Mouse (Mus musculus): ENCODE data around the gene Pigo. TPM values are rescaled to one million over a fixed set of nuclear protein-coding genes. Genes with fewer than 3 reads are reported as not detected.

The Pigo gene
- polyA plus RNA-seq, 1 experiment from 2014 or later = 29.9 TPM

DNA sequence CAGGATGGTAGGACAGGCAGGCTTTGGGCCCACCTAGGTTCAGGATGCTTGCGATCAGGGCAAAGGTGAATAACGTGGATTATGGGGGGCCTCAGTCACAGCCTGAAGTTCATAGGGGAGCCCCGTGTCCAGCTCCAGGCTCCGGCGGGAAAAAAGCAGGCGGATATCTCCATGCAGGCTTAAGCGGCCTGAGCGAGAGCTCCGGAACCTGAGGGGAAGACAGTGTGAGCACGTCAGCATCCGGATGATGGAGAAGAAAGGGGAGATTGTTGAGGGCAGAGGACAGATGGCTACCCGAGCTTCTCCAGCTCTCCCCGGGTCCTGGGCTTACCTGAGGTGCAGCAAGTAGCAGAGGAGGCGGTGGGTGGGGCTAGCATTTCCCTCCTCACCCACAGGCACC lies 7.9 kb upstream of the Pigo start:
- Histone ChIP-seq H3K36me3 (peaks cover 62% of the 10 kb centered on the region), H3K4me3 (replicated peaks) (no peak overlapping the region), H3K9me3 (no peaks in the 10 kb centered on the region), H3K27me3 (no peaks in the 10 kb centered on the region), H3K9ac (replicated peaks) (0 out of 2 replicates have a peak overlapping the region, but pooled peaks have one; percentile 19), H3K4me2 (replicated peaks) (no peak overlapping the region), H3K4me1 (replicated peaks) (peaks cover 46% of the 10 kb centered on the region), H3K27ac (peak overlapping the region; percentile 14; the same call in 1 of the 2 replicates)
- WGBS = 88% methylated on average over 14 of the region's 14 CpGs
- ATAC-seq = no peak

DNA sequence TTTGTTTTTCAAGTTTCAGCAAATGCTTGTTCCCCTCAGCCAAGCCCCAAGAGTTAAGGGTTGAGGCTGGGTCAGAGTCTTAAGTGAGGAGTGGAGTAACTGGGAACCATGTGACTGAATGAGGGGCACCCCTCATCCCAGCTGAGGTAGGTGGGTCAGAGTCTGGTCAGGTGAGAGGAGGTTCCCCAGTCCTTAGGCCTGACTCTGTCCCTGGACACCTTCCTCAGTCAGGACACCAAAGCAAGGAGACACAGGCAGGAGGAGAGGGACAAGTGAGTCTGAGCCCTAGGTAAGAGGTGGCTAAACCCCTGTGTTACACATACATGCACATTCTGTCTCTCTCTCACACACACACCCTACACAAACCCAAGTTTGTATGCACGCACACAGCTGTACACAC lies 6.9 kb upstream of the Pigo start:
- H3K4me1 ChIP-seq (replicated peaks) = peaks cover 36% of the 10 kb centered on the region
- H3K4me2 ChIP-seq (replicated peaks) = no peak overlapping the region
- peak overlapping the region; percentile 39; the same call in 1 of the 2 replicates for H3K9ac ChIP-seq (replicated peaks)
- peak overlapping the region; percentile 91 for H3K27ac ChIP-seq
- no peaks in the 10 kb centered on the region for H3K27me3 ChIP-seq
- no peaks in the 10 kb centered on the region for H3K9me3 ChIP-seq
- no peak overlapping the region for H3K4me3 ChIP-seq (replicated peaks)
- peaks cover 71% of the 10 kb centered on the region for H3K36me3 ChIP-seq
- ATAC-seq = no peak
- WGBS = 89% methylated on average over 1 of the region's 1 CpGs

DNA sequence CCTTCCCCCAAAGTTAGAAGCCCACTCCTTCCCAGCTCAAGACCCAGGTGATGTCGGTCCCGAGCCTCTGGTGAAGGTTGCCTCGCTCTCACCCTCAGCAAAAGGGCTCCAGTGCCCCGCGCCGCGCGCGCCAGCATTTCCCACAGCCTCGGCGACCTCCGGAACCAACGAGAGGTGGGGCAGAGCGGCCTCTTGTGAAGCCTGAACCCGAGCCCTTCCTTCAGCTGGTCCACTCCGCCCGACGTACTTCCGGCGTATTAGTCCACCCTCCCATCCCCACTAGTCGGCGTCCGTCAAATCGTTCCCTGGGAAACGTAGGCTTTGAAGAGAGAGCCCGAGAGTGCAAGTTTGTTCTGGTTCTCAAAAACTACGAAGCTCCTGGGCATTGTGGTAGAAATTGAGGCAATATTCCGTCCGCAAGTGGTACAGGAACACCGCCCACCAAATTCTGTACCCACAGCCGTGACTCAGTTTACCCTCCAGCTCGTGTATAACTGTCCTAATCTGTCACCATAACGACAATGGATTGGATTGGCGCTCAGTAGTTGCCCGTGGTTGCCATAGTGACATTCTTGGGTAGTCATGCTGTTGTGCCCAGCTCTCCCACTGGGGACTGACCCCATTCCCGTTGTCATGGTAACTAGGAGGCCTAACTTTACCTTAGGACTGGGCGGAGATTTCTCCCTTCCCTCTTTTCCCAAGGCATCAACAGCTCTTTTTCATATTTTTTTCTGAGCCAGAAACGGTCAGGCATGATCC lies 5.8 kb upstream of the Pigo start, which contains the start of gene Stoml2:
Stoml2 (minus strand) TSS at position 474 of the 759 bp plus-strand sequence.
- Histone ChIP-seq H3K27me3 (no peaks in the 10 kb centered on the region), H3K27ac (peak within 1 kb of the TSS; percentile 91), H3K36me3 (peaks cover 73% of the 10 kb centered on the region), H3K9ac (replicated peaks) (peak within 1 kb of the TSS; percentile 92), H3K4me2 (replicated peaks) (peak within 1 kb of the TSS; percentile 74), H3K4me1 (replicated peaks) (peaks cover 29% of the 10 kb centered on the region), H3K4me3 (replicated peaks) (peak within 1 kb of the TSS; percentile 72), H3K9me3 (no peaks in the 10 kb centered on the region)
- ATAC-seq = peak; percentile 97
- under 1% methylated on average over 38 of the region's 38 CpGs for WGBS

DNA sequence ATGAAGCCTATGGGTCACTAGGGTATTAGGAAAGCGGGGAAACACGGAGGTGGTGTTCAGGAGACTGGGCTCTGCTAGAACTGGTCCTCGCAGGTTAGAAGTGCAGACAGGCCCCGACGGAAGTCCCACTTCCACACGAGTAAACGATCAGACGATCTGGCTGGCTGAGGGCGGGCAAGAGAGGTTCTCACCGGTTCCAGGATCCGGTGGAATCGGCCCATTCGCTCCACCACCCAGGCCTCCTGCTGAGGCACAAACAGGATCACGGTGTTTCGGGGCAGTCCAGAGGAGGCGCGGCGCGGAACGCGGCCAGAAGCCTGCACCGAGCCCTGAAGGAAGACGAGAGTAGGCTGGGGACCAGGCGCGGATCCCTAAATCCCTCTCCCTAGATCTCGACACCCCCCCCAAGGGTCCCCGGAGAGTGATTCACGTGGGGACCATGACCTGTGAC lies 5.2 kb upstream of the Pigo start:
- Histone ChIP-seq H3K36me3 (peaks cover 67% of the 10 kb centered on the region), H3K9ac (replicated peaks) (peak overlapping the region; percentile 92), H3K4me2 (replicated peaks) (peak overlapping the region; percentile 74), H3K4me3 (replicated peaks) (peak overlapping the region; percentile 72), H3K9me3 (no peaks in the 10 kb centered on the region), H3K27me3 (no peaks in the 10 kb centered on the region), H3K27ac (peak overlapping the region; percentile 91), H3K4me1 (replicated peaks) (peaks cover 29% of the 10 kb centered on the region)
- WGBS = 1% methylated on average over 28 of the region's 28 CpGs
- peak; percentile 74 for ATAC-seq

- H3K27me3 ChIP-seq = no peaks in the 10 kb centered on the region
- peak overlapping the region; percentile 74 for H3K4me2 ChIP-seq (replicated peaks)
- H3K4me3 ChIP-seq (replicated peaks) = peak overlapping the region; percentile 72
- ATAC-seq = no peak
- H3K9ac ChIP-seq (replicated peaks) = peak overlapping the region; percentile 92
- peak overlapping the region; percentile 91; the same call in 1 of the 2 replicates for H3K27ac ChIP-seq
- WGBS = 69% methylated on average over 9 of the region's 9 CpGs
- H3K36me3 ChIP-seq = peaks cover 63% of the 10 kb centered on the region
- no peaks in the 10 kb centered on the region for H3K9me3 ChIP-seq
- peaks cover 29% of the 10 kb centered on the region for H3K4me1 ChIP-seq (replicated peaks)
These were observed 4.7 kb upstream of the Pigo start for GRCm38 (mm10) chr4:43030352-43030751.

GRCm38 (mm10) chr4:43029749-43030148 lies 4.1 kb upstream of the Pigo start:
- no peak for ATAC-seq
- Histone ChIP-seq H3K4me2 (replicated peaks) (peak overlapping the region; percentile 74; the same call in 1 of the 2 replicates), H3K27ac (no peak overlapping the region), H3K9ac (replicated peaks) (peak overlapping the region; percentile 92; the same call in 1 of the 2 replicates), H3K4me3 (replicated peaks) (peak overlapping the region; percentile 72; the same call in 1 of the 2 replicates), H3K4me1 (replicated peaks) (peaks cover 33% of the 10 kb centered on the region), H3K9me3 (no peaks in the 10 kb centered on the region), H3K27me3 (no peaks in the 10 kb centered on the region), H3K36me3 (peaks cover 57% of the 10 kb centered on the region)
- WGBS = 94% methylated on average over 9 of the region's 9 CpGs

- Histone ChIP-seq H3K27me3 (no peaks in the 10 kb centered on the region), H3K36me3 (peaks cover 51% of the 10 kb centered on the region)
These were observed 3.5 kb upstream of the Pigo start for GRCm38 (mm10) chr4:43029121-43029520.

DNA sequence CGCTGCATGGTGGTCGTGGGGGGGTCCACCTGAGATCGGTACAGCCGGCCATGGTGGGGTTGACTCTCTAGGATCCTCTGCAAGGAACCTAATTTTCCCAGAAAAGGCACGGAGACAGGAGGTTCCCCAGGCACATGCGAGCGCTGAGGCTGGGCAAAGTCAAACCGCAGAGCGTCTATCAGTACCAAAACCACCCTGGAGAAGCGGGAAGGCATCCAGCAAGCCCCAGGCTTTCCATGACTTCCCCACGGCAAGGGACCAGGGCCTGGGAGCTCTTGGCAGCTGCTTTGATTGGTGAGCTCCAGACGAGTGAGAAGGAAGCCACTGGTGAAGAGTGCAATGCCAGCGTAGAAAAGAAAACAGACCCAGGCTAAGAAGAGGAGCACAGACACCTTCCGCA lies 946 bp downstream of the Pigo start:
- H3K36me3 ChIP-seq = peaks cover 75% of the 10 kb centered on the region
- 84% methylated on average over 14 of the region's 14 CpGs for WGBS
- H3K9ac ChIP-seq (replicated peaks) = peak overlapping the region; percentile 71
- no peak for ATAC-seq
- H3K27ac ChIP-seq = peak overlapping the region; percentile 93
- H3K9me3 ChIP-seq = no peaks in the 10 kb centered on the region
- peak overlapping the region; percentile 61 for H3K4me3 ChIP-seq (replicated peaks)
- peaks cover 24% of the 10 kb centered on the region for H3K4me1 ChIP-seq (replicated peaks)
- peak overlapping the region; percentile 76 for H3K4me2 ChIP-seq (replicated peaks)
- no peaks in the 10 kb centered on the region for H3K27me3 ChIP-seq

More at GRCm38 (mm10) chr4:43029121-43029520, 3.5 kb upstream of the Pigo start:
- no peaks in the 10 kb centered on the region for H3K9me3 ChIP-seq
- H3K27ac ChIP-seq = no peak overlapping the region
- no peak overlapping the region for H3K4me2 ChIP-seq (replicated peaks)
- peaks cover 40% of the 10 kb centered on the region for H3K4me1 ChIP-seq (replicated peaks)
- no peak overlapping the region for H3K4me3 ChIP-seq (replicated peaks)
- WGBS = 92% methylated on average over 7 of the region's 7 CpGs
- ATAC-seq = no peak
- no peak overlapping the region for H3K9ac ChIP-seq (replicated peaks)

GRCm38 (mm10) chr4:43021341-43021740 lies 4.3 kb downstream of the Pigo start:
- no peak overlapping the region for H3K9ac ChIP-seq (replicated peaks)
- H3K4me2 ChIP-seq (replicated peaks) = no peak overlapping the region
- no peak overlapping the region for H3K27ac ChIP-seq
- H3K9me3 ChIP-seq = no peaks in the 10 kb centered on the region
- H3K4me3 ChIP-seq (replicated peaks) = no peak overlapping the region
- ATAC-seq = no peak
- WGBS = 72% methylated on average over 17 of the region's 17 CpGs
- H3K27me3 ChIP-seq = no peaks in the 10 kb centered on the region
- peaks cover 20% of the 10 kb centered on the region for H3K4me1 ChIP-seq (replicated peaks)
- H3K36me3 ChIP-seq = peaks cover 74% of the 10 kb centered on the region

GRCm38 (mm10) chr4:43020876-43021275 lies 4.7 kb downstream of the Pigo start:
- H3K4me1 ChIP-seq (replicated peaks) = peaks cover 20% of the 10 kb centered on the region
- no peaks in the 10 kb centered on the region for H3K9me3 ChIP-seq
- whole genome bisulfite sequencing = 86% methylated on average over 16 of the region's 16 CpGs
- ATAC-seq = no peak
- no peak overlapping the region for H3K9ac ChIP-seq (replicated peaks)
- H3K4me2 ChIP-seq (replicated peaks) = no peak overlapping the region
- H3K4me3 ChIP-seq (replicated peaks) = no peak overlapping the region
- no peak overlapping the region for H3K27ac ChIP-seq
- H3K27me3 ChIP-seq = no peaks in the 10 kb centered on the region
- H3K36me3 ChIP-seq = peaks cover 74% of the 10 kb centered on the region

DNA sequence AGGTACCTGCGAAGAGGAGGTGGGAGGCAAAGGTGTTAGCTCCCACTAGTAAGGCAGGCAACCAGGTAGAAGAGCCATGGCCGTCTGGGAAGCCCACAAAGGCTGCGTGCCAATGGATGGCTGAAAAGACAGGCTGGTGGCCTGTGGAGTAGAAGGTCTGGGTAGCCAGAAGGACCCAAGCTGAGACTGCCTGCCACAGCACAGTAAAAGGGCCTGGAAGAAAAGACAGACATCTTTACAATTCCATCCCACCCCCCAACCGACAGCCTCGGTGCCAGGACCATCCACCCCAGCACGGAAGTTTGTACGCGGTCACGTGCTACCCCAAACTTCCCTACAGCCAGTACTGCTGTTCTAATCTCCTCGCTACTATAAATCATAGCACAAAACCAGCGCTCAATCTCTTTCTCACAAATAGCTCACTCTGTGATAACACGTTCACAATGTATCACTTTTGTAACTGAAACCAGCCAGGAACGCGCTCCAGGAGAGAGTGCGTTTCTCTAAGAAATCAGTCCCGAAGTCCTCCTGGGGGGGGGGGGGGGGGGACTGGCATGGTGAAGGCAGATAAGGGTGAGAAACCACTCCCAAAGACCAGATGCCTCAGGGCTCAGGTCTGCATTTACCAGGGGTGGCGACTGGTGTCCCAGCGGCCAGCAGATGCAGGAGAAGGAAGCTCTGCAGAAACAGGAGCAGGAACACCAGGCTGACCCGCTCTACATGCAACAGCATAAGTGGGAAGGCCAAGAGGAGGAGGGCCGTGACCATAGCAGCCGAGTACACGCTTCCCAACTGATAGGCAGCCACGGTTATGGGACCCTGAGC lies 5.8 kb downstream of the Pigo start:
- Histone ChIP-seq H3K36me3 (peaks cover 74% of the 10 kb centered on the region), H3K27ac (no peak overlapping the region), H3K4me1 (replicated peaks) (peaks cover 17% of the 10 kb centered on the region), H3K9ac (replicated peaks) (no peak overlapping the region), H3K9me3 (no peaks in the 10 kb centered on the region), H3K27me3 (no peaks in the 10 kb centered on the region), H3K4me2 (replicated peaks) (no peak overlapping the region), H3K4me3 (replicated peaks) (no peak overlapping the region)
- 93% methylated on average over 23 of the region's 23 CpGs for WGBS
- ATAC-seq = no peak

GRCm38 (mm10) chr4:43019176-43019575 lies 6.4 kb downstream of the Pigo start:
- 93% methylated on average over 10 of the region's 10 CpGs for WGBS
- ATAC-seq = no peak
- Histone ChIP-seq H3K4me1 (replicated peaks) (peaks cover 10% of the 10 kb centered on the region), H3K4me2 (replicated peaks) (no peak overlapping the region), H3K9me3 (no peaks in the 10 kb centered on the region), H3K9ac (replicated peaks) (no peak overlapping the region), H3K36me3 (peaks cover 74% of the 10 kb centered on the region), H3K4me3 (replicated peaks) (no peak overlapping the region), H3K27me3 (no peaks in the 10 kb centered on the region), H3K27ac (no peak overlapping the region)

All from midbrain, embryonic 13.5 days (tissue).